ENCODE assay signal across 11 mouse cellular contexts in genomic region chr3:99338756-99339155, GRCm38 (mm10).
DNase-seq lines count a peak whose midpoint lies in the region.
"Had no signal": no experiment of that assay in that cellular context is flagged by ENCODE, and none has a peak within 500 bp of the region (broad histone marks: within the 10 kb centered on the region; RNA-seq: fewer than 3 reads in every experiment).

No protein-coding gene starts in this region.

- intact Hi-C loops in left cerebral cortex, postnatal 4 days (cut with DNase I), result no loop called here
- intact Hi-C loops in gastrocnemius, postnatal 14 days (cut with DNase I; ENCODE audit: low total_unique reads), result no loop called here

- DNase-seq in cerebellum, postnatal 10 days, result peak; percentile 32 to 41
- DNase-seq in cerebellum, postnatal 36 days, result no peak
- DNase-seq in left cerebral cortex, postnatal 4 days, result peak; percentile 2
- no peak for DNase-seq in left cerebral cortex, adult 8-10 months (ENCODE audit: low spot score in 2 of 2)
- peak; percentile 49 for DNase-seq in gastrocnemius, postnatal 14 days
- DNase-seq in natural killer cell, adult 2 months (ENCODE audit: low spot score in 2 of 2), result no peak
- no peak for DNase-seq in embryo, embryonic 10 days (ENCODE audit: low spot score)
- DNase-seq: adrenal gland, adult 2 months; adrenal gland, postnatal 25 days; cerebellum, adult 18-20 months; kidney, adult 18-20 months had no signal

Comparison
In these comparisons a context has a peak if more than half of its experiments do, and no peak if none do; other contexts are left out.
1. DNase-seq: peak in cerebellum, postnatal 10 days (2 of 2), left cerebral cortex, postnatal 4 days (single experiment) and gastrocnemius, postnatal 14 days (single experiment); none in cerebellum, postnatal 36 days (0 of 2), left cerebral cortex, adult 8-10 months (0 of 2), natural killer cell, adult 2 months (0 of 2) and embryo, embryonic 10 days (single experiment).